Mouse (Mus musculus) hindbrain, embryonic 15.5 days (tissue): ENCODE data around the gene Prelp. TPM values are rescaled to one million over a fixed set of nuclear protein-coding genes. Genes with fewer than 3 reads are reported as not detected.

Source experiments
- ATAC-seq: fragments of 200-750 bp; cut with Nextera tagmentation; 2 replicates; pipeline ENCODE4 v1.8.0; 2017; ENCODE audit warnings: low read depth, moderate number of reproducible peaks, moderate TSS enrichment; ENCODE audit not compliant: low FRiP score
- H3K27ac ChIP-seq: fragments of 300-500 bp; sonication (generic); replicated peaks from 2 replicates; pipeline ENCODE4 v1.5.1; 2015; ENCODE audit warnings: mild to moderate bottlenecking, inconsistent platforms
- H3K27me3 ChIP-seq: fragments of 300-500 bp; sonication (generic); 2 replicates; pipeline ENCODE4 v1.6.1; 2015; ENCODE audit warnings: control low read depth, inconsistent platforms
- H3K36me3 ChIP-seq: fragments of 300-500 bp; sonication (generic); 2 replicates; pipeline ENCODE4 v1.6.1; 2015; ENCODE audit warnings: control low read depth, inconsistent platforms
- H3K4me1 ChIP-seq: fragments of 300-500 bp; sonication (generic); replicated peaks from 2 replicates; pipeline ENCODE4 v1.6.1; 2015; ENCODE audit warnings: control low read depth, inconsistent platforms
- H3K4me2 ChIP-seq: fragments of 300-500 bp; sonication (generic); 2 replicates; pipeline ENCODE4 v1.6.1; 2015; ENCODE audit warnings: moderate library complexity, mild to moderate bottlenecking, inconsistent platforms
- H3K4me3 ChIP-seq: fragments of 300-500 bp; sonication (generic); 2 replicates; pipeline ENCODE4 v1.5.1; 2015; ENCODE audit warnings: mild to moderate bottlenecking, inconsistent platforms
- H3K9ac ChIP-seq: fragments of 300-500 bp; sonication (generic); 2 replicates; pipeline ENCODE4 v1.6.1; 2015; ENCODE audit warnings: inconsistent platforms
- H3K9me3 ChIP-seq: fragments of 300-500 bp; sonication (generic); 2 replicates; pipeline ENCODE4 v1.6.1; 2016; ENCODE audit warnings: control low read depth, inconsistent platforms
- WGBS: fragments of 180-500 bp; shearing (Covaris S2); methylation state at CpG from one replicate; pipeline ENCODE4 v1.1.7; 2015; 5-methylcytosine and 5-hydroxymethylcytosine counted together
- polyA plus RNA-seq: library from polyadenylated mRNA; unstranded; fragments of >200 nt; fragmentation: Nextera tagmentation; extraction: Ambion mirVana; gene quantifications from 2 replicates; pipeline ENCODE4 v1.2.1, GENCODE M21; 2015

Prelp gene
- polyA plus RNA-seq, 1 experiment from 2014 or later = 18.0 TPM

DNA sequence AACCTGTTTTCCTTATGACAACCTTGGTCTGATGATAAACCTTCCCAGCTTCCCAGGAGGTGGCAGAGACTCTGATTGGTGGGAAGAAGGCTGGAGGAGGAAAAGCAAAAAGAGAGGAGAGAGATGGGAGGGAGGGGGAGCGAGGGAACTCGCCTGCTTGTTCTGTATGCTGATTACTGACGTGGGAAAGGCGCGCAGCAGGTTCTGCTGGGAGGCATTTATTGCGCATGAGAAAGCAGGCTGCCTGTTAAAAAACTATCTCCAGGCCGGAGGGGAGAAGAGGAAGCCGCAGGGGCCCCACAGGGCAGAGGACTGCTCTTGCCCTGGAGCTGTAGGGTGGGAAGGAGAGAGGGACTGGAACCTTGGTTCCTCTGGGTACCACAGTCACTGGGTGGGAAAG lies 34.2 kb downstream of the Prelp start:
- Histone ChIP-seq H3K27ac (peak overlapping the region; percentile 72), H3K27me3 (no peaks in the 10 kb centered on the region), H3K36me3 (no peaks in the 10 kb centered on the region), H3K4me3 (no peak overlapping the region), H3K9ac (peak overlapping the region; percentile 19), H3K9me3 (no peaks in the 10 kb centered on the region), H3K4me2 (peak overlapping the region; percentile 43), H3K4me1 (peaks cover 59% of the 10 kb centered on the region)
- peak; percentile 52 for ATAC-seq
- 6% methylated on average over 8 of the region's 8 CpGs for WGBS

- H3K9ac ChIP-seq = peak overlapping the region; percentile 19
- H3K4me3 ChIP-seq = no peak overlapping the region
- H3K4me2 ChIP-seq = peak overlapping the region; percentile 43
- no peaks in the 10 kb centered on the region for H3K36me3 ChIP-seq
- H3K9me3 ChIP-seq = no peaks in the 10 kb centered on the region
- 6% methylated on average over 6 of the region's 6 CpGs for WGBS
- H3K27ac ChIP-seq = peak overlapping the region; percentile 72
- no peaks in the 10 kb centered on the region for H3K27me3 ChIP-seq
- peaks cover 54% of the 10 kb centered on the region for H3K4me1 ChIP-seq
- no peak; the same call in 1 of the 2 replicates for ATAC-seq
Observed at GRCm38 (mm10) chr1:133886431-133886830, 34.8 kb downstream of the Prelp start.

GRCm38 (mm10) chr1:133885811-133886210 lies 35.4 kb downstream of the Prelp start:
- Histone ChIP-seq H3K27ac (peak overlapping the region; percentile 72; the same call in 1 of the 2 replicates), H3K36me3 (no peaks in the 10 kb centered on the region), H3K4me3 (no peak overlapping the region), H3K9ac (no peak overlapping the region), H3K9me3 (no peaks in the 10 kb centered on the region), H3K27me3 (no peaks in the 10 kb centered on the region), H3K4me2 (no peak overlapping the region), H3K4me1 (peaks cover 50% of the 10 kb centered on the region)
- 85% methylated on average over 7 of the region's 7 CpGs for WGBS
- ATAC-seq = no peak

DNA sequence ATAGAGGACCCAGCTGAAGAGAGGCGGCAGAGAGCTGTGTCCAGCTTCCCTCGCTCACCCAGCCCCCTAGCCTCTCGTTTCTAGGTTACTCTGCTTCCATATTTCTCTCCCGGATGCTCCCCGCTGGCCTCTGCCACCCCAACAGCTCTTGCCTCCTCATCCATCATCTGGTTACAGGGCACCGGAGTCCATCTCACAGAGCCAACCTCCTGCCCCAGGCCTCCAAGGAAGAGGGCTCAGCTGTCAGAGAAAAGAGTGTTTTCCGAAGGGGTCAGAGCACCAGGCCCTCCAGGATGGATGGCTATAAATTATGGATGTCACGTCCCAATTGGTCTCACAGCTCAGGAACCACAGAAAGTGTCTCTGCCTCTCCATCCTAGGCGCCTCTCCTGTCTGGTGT lies 36.5 kb downstream of the Prelp start:
- 0 out of 2 replicates have a peak overlapping the region, but pooled peaks have one; percentile 40 for H3K27ac ChIP-seq
- ATAC-seq = no peak
- no peak overlapping the region for H3K9ac ChIP-seq
- H3K4me1 ChIP-seq = peaks cover 40% of the 10 kb centered on the region
- no peaks in the 10 kb centered on the region for H3K9me3 ChIP-seq
- H3K27me3 ChIP-seq = no peaks in the 10 kb centered on the region
- H3K4me2 ChIP-seq = no peak overlapping the region
- H3K36me3 ChIP-seq = no peaks in the 10 kb centered on the region
- 40% methylated on average over 9 of the region's 9 CpGs for whole genome bisulfite sequencing
- no peak overlapping the region for H3K4me3 ChIP-seq

GRCm38 (mm10) chr1:133884090-133884489 lies 37.1 kb downstream of the Prelp start:
- Histone ChIP-seq H3K36me3 (no peaks in the 10 kb centered on the region), H3K4me3 (no peak overlapping the region), H3K27me3 (no peaks in the 10 kb centered on the region), H3K4me1 (peaks cover 34% of the 10 kb centered on the region), H3K9ac (no peak overlapping the region), H3K27ac (peak overlapping the region; percentile 40; the same call in 1 of the 2 replicates), H3K4me2 (no peak overlapping the region), H3K9me3 (no peaks in the 10 kb centered on the region)
- ATAC-seq = no peak
- 64% methylated on average over 6 of the region's 6 CpGs for WGBS

DNA sequence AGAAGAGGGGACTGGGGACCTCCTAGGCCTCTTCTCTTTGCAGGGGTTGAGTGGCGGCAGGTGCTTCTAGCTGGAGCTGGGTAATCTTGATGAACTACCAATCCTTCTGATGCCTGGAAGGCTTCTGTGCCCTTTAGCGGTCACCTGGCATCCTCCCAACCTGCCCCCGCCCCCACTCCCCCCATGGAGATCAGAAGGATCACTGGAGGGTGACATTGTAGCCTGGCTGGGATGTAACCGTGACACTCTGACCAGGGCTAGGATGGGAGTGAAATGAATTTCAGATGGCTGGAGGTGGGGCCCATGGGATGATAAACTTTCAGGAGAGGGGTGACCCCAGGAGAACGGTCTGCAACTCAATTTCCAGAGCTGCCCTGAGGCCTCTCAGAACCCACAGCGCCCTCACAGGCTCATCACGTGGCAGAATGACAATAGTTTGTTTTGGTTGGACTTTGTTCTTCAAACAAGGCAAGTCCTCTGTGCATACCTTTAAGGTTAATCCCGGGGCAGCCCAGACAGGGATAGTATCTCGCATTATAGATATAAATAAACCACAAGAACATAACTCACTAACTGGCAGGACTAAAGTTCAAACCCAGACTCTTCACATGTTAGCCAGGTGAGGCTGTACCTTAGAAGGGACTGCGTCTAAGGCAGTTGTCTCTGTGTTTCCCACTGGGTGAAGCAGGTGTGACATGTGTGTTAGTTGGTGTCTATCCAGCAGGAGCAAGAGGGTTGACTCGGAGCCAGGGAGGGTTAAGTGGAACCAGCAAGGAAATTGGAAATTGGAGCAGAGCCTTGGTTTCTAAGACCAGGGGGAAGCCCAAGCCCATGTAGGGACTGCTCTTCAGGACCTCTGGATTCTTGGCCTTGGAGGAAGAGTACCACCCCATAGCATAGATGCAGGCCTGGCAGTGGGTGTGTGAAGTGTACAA lies 38.7 kb downstream of the Prelp start:
- ATAC-seq = no peak
- 52% methylated on average over 11 of the region's 11 CpGs for WGBS
- Histone ChIP-seq H3K4me2 (no peak overlapping the region), H3K4me1 (peaks cover 24% of the 10 kb centered on the region), H3K36me3 (no peaks in the 10 kb centered on the region), H3K27me3 (no peaks in the 10 kb centered on the region), H3K9me3 (no peaks in the 10 kb centered on the region), H3K4me3 (no peak overlapping the region), H3K9ac (no peak overlapping the region), H3K27ac (no peak overlapping the region)

GRCm38 (mm10) chr1:133881813-133882212 lies 39.4 kb downstream of the Prelp start:
- no peak for ATAC-seq
- Histone ChIP-seq H3K27me3 (no peaks in the 10 kb centered on the region), H3K4me3 (no peak overlapping the region), H3K9me3 (no peaks in the 10 kb centered on the region), H3K36me3 (no peaks in the 10 kb centered on the region), H3K4me2 (no peak overlapping the region), H3K27ac (no peak overlapping the region), H3K9ac (no peak overlapping the region), H3K4me1 (peaks cover 17% of the 10 kb centered on the region)
- 36% methylated on average over 6 of the region's 6 CpGs for WGBS

DNA sequence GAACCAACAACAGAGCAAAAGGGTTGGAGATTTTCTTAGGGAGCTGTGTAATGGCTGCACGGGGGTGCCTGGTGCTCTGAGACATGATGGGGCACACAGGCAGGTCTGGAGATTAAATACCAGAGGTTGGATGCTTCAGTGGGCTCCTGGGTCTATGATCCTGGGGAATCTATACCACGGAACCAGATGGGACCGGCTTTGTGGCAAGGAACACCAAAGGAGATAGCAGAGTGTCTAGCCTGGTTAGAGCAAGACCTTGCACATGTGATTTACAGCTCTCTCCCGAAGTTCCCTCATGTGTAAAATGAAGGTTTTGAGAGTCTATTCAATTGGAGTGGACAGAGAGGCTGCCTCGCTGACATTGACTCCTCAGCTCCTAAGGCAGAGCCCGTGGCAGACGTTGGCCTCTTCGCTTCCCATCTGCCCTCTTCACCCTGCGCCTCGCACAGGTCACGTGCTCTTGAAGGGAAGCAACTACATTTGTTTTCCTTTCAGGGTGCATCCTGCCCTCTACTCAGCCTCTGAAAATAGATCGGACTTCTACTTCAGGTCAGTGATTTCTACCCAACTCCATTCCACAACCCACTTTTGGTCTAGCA lies 42.3 kb downstream of the Prelp start:
- Histone ChIP-seq H3K27ac (no peak overlapping the region), H3K9me3 (no peaks in the 10 kb centered on the region), H3K4me3 (no peak overlapping the region), H3K36me3 (no peaks in the 10 kb centered on the region), H3K9ac (no peak overlapping the region), H3K27me3 (no peaks in the 10 kb centered on the region), H3K4me2 (no peak overlapping the region), H3K4me1 (peaks cover 7% of the 10 kb centered on the region)
- 64% methylated on average over 12 of the region's 12 CpGs for WGBS
- ATAC-seq = no peak

DNA sequence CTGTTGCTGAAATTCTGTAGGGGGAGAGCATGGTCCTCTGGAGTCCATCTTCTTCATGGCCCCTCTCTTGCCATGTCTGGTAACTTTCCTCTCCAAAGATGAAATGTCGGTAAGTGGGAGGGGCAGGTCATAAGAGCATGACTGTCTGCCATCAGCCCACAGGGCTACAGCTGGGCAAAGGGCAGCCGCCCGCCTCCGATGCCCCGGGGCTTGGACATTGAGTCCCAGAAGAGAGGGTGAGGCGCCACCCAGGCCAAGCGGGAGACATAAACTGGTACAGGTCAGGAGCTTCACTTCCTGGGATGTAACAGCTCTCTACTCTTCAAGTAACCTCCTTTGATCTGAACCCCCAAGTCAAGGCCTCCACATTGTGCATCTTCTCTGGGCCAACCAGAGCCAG lies 44.3 kb downstream of the Prelp start:
- no peak overlapping the region for H3K4me3 ChIP-seq
- H3K27me3 ChIP-seq = no peaks in the 10 kb centered on the region
- no peaks in the 10 kb centered on the region for H3K9me3 ChIP-seq
- no peak for ATAC-seq
- H3K4me1 ChIP-seq = peaks cover under 1% of the 10 kb centered on the region
- no peak overlapping the region for H3K27ac ChIP-seq
- H3K36me3 ChIP-seq = no peaks in the 10 kb centered on the region
- H3K9ac ChIP-seq = no peak overlapping the region
- no peak overlapping the region for H3K4me2 ChIP-seq
- WGBS = 85% methylated on average over 7 of the region's 7 CpGs

DNA sequence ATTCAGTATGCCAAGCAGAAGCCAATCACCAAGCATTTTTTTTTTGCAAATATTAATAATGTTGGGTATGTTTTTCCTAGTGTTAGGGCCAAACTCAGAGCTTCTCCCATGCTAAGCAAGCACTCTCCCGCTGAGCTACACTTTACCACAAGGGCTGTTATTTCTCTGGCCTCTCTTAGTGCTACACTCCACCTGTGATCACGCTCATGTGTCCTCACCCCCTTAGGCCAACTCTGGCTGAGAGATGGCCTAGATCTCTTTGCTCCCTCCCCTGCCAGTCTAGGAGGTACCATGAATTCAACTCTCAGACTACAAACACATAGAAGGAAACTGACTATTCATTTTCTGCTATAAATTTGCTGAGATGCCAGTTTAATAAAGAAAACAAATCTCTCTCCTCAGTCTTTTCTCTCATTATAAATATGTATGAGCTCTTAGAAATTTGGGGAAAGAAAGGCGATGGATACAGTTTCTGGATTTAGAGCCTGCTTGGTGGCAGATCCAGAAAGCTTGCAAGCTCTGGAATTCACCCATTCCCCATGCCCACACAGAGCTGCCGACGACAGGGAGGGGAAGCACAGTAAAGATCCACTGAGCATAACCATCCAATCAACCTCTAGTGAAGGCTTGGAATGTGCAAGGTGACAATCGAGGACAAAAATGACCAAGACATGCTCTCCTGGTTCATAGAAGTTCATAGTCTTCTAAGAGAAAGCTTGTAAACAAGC lies 48.0 kb downstream of the Prelp start:
- ATAC-seq = no peak
- Histone ChIP-seq H3K9ac (no peak overlapping the region), H3K36me3 (no peaks in the 10 kb centered on the region), H3K4me1 (no peaks in the 10 kb centered on the region), H3K4me3 (no peak overlapping the region), H3K9me3 (no peaks in the 10 kb centered on the region), H3K27ac (no peak overlapping the region), H3K27me3 (no peaks in the 10 kb centered on the region), H3K4me2 (no peak overlapping the region)
- 79% methylated on average over 6 of the region's 6 CpGs for WGBS

- Histone ChIP-seq H3K27me3 (no peaks in the 10 kb centered on the region), H3K9ac (no peak overlapping the region), H3K9me3 (no peaks in the 10 kb centered on the region), H3K4me3 (no peak overlapping the region), H3K27ac (no peak overlapping the region), H3K4me2 (no peak overlapping the region), H3K4me1 (no peaks in the 10 kb centered on the region), H3K36me3 (no peaks in the 10 kb centered on the region)
- no peak for ATAC-seq
- 63% methylated on average over 10 of the region's 10 CpGs for WGBS
Observed at GRCm38 (mm10) chr1:133871241-133871640, 50.0 kb downstream of the Prelp start.

- ATAC-seq = 0 out of 2 replicates have a peak, but pooled peaks have one; percentile 30
- Histone ChIP-seq H3K4me1 (no peaks in the 10 kb centered on the region), H3K4me3 (no peak overlapping the region), H3K9ac (no peak overlapping the region), H3K27ac (no peak overlapping the region), H3K27me3 (no peaks in the 10 kb centered on the region), H3K36me3 (no peaks in the 10 kb centered on the region), H3K9me3 (no peaks in the 10 kb centered on the region), H3K4me2 (no peak overlapping the region)
- WGBS = 65% methylated on average over 2 of the region's 2 CpGs
Observed at GRCm38 (mm10) chr1:133869221-133869620, 52.0 kb downstream of the Prelp start.
